Mouse (Mus musculus): ENCODE measurements around the gene Elf1.

DNA sequence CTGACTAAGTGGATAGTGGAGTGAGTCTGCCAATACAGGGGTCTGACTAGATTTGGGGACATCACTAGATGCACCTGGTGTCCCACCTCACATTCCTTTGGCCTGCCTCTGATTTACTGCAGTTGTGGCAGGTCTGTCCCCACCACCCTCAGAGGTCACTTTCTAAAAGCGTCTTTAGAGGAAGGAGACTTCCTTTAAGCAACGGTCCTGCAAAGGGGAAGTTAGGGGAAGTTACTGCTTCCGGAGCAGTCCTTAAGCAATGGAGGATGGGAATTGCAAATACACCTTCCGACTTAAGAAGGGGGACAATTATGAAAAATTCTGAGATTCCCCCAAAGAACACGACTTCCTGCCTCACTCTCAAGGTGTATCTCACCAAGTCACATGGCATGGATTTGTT is 39.6 kb upstream of the Elf1 start:
- no peak for TF ChIP-seq POLR2A (IDR thresholded peaks at IDR 0.05; ENCODE audit: low read depth, low read length)
- TF ChIP-seq CTCF (IDR thresholded peaks at IDR 0.05; ENCODE audit: borderline replicate concordance, insufficient read depth, low read length) = no peak
